Mouse (Mus musculus): ENCODE results near the gene Csk.
A peak's percentile ranks its signal among the peaks of the same experiment; 100 is the strongest.

The Csk gene

GRCm38 (mm10) chr9:57657843-57658242 lies 4.4 kb upstream of the Csk start:
- no peak for DNase-seq (ENCODE audit: low spot score in 2 of 2)

DNA sequence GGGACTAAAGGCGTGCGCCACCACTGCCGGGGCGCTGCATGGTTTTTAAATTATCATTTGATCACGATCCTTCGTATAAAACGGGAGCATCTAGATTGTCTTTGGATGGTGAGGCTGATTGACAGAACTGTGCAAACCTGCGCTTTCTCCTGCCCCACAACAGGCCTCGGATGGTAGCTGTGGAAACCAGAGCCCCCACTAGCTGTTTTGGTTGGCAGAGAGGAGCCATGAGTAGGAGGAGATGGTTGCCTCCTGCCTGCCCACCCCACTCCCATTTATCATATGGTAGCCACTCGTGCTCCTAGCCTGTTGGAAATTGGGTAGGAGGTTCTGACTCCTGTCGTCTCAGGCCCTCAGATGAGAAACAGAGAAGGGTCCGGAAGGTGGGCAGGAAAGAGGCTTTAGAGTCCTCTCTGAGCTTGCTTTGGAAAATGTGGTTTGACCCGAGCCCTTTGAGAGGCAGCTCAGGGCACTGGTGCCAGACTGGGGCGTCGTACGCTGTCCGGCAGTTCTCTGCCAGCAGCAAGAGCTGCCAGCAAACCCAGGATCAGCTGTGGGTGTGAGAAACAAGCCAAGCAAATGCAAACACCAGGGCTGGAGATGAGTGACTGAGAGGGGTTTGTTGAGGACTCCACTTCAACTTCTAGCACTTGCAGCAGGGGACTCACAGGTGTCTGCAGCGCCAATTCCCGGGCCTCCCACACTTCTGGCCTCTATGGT lies 3.4 kb upstream of the Csk start:
- no peak for DNase-seq (ENCODE audit: low spot score in 2 of 2)

DNA sequence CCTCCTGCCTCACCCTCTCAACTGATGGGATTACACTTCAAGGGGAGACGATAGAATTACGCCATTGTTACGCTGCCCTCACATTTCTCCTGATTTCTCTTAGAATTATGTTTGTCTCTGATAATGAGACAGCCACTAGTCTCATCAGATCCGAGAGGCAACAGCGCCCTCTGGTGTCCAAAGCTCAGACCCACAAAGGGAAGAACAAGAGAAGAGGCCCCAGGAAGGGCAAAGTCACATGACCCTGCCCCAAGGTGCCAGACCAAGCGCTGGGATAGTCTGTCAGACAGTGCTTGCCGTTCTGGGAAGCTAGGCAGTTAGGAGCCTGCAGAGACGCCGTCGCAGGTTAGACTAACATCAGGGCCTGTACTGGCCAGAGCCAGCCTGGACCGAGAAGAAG lies 2.3 kb upstream of the Csk start:
- DNase-seq (ENCODE audit: low spot score in 2 of 2) = peak; percentile 90 to 94

DNA sequence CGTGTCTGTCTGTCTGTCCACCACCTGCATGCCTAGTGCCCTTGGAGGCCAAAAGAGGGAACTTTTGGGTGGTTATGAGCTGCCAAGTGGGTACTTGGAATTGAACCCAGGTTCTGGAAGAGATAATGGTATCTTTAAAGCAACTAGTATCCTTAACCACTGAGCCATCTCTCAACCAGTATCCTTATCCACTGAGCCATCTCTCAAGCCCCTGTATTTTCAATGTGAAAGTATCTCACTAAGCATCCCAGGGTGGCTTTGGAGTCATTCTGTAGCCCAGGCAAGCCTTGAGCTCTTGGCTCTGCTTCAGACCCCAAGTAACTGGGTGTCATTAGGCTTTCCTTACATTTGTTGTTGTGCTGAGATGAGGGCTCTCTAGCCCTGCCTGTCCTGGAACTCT lies 1.5 kb upstream of the Csk start:
- no peak for DNase-seq (ENCODE audit: low spot score in 2 of 2)

DNA sequence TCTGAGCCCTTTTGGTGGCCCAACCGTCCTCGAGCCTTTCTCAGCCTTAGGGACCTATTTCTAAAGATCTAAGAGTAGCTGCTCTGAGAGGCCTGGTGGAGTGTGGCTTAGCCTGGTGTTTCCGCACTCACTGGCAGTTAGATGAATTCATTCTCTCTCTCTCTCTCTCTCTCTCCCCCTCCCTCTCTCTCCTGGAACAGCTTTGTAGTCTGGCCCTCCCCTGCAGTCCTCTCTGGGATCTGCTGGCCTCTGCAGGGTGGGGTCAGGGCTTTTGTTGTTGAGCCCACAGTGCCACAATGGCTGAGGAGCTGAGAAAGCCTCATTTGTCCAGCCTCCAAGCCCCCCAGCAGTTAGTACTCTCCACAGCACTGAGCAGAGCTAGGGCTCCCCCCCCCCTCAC lies 576 bp downstream of the Csk start:
- DNase-seq (ENCODE audit: low spot score in 2 of 2) = no peak

DNA sequence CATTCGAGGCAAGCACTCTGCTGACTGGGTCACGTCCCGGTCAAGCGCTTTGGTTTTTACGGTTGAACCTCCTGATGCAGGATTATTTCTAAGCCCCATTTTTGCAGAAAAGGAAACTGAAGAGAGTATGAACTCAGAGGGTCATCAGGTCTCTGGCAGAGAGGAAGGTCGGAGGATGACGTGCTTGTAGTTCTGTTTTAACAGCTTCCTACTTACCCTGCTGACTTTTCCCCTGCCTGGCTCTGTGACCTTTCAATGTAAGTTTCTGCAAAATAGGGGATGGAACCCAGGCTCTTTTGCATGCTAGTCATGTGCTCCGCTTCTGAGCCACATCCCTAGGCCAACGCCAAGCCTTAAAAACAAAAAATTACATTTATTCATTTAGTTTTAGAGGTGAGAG lies 1.1 kb downstream of the Csk start:
- DNase-seq (ENCODE audit: low spot score in 2 of 2) = no peak

- no peak for DNase-seq (ENCODE audit: low spot score in 2 of 2)
Measured at GRCm38 (mm10) chr9:57650786-57651311, 2.6 kb downstream of the Csk start.

GRCm38 (mm10) chr9:57650130-57650785 lies 3.2 kb downstream of the Csk start:
- DNase-seq (ENCODE audit: low spot score in 2 of 2) = no peak

- no peak for DNase-seq (ENCODE audit: low spot score in 2 of 2)
Measured at GRCm38 (mm10) chr9:57647286-57648108, 5.9 kb downstream of the Csk start.

- no peak for DNase-seq (ENCODE audit: low spot score in 2 of 2)
Measured at GRCm38 (mm10) chr9:57646551-57647103, 6.8 kb downstream of the Csk start.

- peak; percentile 88 to 93 for DNase-seq (ENCODE audit: low spot score in 2 of 2)
Measured at GRCm38 (mm10) chr9:57644944-57645893, 8.2 kb downstream of the Csk start.

GRCm38 (mm10) chr9:57644442-57644943 lies 8.9 kb downstream of the Csk start:
- peak in 1 of 2 experiments; percentile 18 for DNase-seq (ENCODE audit: low spot score in 2 of 2)

GRCm38 (mm10) chr9:57643856-57644180 lies 9.6 kb downstream of the Csk start:
- DNase-seq (ENCODE audit: low spot score in 2 of 2) = no peak

- no peak for DNase-seq (ENCODE audit: low spot score in 2 of 2)
Measured at GRCm38 (mm10) chr9:57643169-57643855, 10.1 kb downstream of the Csk start.

GRCm38 (mm10) chr9:57641775-57642550 lies 11.5 kb downstream of the Csk start:
- DNase-seq (ENCODE audit: low spot score in 2 of 2) = no peak

DNA sequence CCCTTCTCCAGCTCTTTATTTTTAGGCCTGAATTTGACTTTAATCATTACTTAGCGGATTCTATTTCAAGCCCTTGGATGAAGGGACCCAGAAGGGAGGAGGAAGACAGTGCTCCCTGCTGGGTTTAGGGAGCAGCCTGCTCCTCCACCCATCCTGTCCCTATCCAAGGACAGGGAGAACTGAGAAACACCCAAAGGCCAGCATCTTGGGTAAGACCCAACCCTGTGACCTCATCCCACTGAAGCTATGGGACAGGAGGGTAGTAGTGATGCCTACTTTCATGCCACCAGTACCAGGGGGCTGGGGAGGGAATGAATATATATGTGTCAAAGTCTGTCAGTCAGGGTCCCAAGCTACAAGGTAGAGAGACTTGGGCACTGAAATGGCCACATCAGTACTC lies 12.4 kb downstream of the Csk start:
- DNase-seq (ENCODE audit: low spot score in 2 of 2) = no peak

DNA sequence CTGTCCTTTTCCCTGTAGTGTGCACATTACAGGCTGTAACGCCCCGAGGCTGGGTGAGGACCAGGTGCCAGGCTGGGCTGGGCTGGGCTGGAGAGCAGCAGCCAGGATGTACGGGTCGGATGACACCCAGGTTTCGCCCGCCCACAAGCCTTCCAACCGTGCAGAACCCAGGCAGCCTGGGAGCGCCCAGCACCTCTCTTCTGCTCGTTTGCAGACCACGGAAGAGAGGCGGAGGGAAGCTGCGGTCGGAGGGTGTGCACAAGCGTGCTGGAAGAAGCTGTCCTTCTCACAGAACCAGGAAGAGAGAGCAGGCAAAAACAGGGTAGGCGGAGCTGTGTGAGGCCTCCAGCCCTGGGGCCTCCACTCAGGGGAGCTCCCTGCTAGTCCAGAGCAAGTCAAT lies 13.0 kb downstream of the Csk start:
- DNase-seq (ENCODE audit: low spot score in 2 of 2) = peak; percentile 67 to 77

DNA sequence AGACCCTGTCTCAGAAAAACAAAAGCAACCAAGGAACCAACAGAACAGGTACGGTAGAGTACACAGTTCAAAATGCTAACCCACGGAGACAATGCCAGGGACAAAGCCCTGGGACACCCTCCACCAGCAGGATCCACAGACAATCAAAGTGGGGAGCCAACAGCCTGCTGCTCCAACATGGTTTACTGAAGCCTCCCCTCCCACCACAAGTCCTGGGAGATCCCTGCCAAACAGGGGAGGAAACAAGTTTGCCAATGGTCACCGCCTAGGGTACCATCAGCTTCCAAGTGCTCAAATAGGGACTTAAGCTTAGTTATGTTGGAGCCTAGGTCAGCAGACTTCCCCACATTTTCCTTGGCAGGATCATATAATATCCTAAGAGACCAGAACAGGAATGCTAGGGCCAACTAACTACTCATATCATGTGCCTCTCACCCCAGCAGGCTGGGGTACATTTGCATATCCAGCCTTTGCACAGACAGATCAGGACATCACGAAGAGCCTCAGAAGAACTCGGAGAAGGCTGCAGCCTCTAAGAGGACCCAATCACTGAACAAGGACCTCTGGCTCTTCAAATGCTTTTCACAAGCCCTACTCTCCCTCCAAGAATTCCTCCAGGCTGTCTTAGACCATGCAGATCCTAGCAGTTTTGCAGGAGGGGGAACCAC lies 13.6 kb downstream of the Csk start:
- no peak for DNase-seq (ENCODE audit: low spot score in 2 of 2)
